Mouse (Mus musculus) midbrain, embryonic 10.5 days (tissue): ENCODE data around the gene Gpr26. TPM values are rescaled to one million over a fixed set of nuclear protein-coding genes. Genes with fewer than 3 reads are reported as not detected.

Experiments used
- polyA plus RNA-seq: library from polyadenylated mRNA; unstranded; fragments of >200 nt; fragmentation: Nextera tagmentation; extraction: Ambion mirVana; gene quantifications from 2 replicates; pipeline ENCODE4 v1.2.1, GENCODE M21; 2016

Gene Gpr26
- polyA plus RNA-seq, 1 experiment from 2014 or later: 0.05 TPM

Other genes starting within 250 kb of the Gpr26 start
- 0.93 and 0.94 TPM in 2 replicates for gene Cpxm2, start 188.3 kb downstream of the Gpr26 start, polyA plus RNA-seq